Mouse (Mus musculus) neural tube, embryonic 12.5 days (tissue): ENCODE data around the gene Ubr1. TPM values are rescaled to one million over a fixed set of nuclear protein-coding genes. Genes with fewer than 3 reads are reported as not detected.
A peak's percentile ranks its signal among the peaks of the same experiment; 100 is the strongest.
"Not testable (repeated sequence)": the region's sequence is repeated elsewhere in the genome, so short reads cannot be mapped to it uniquely, and the experiment has no call there.

Experiments used
- ATAC-seq: fragments of 200-750 bp; cut with Nextera tagmentation; 2 replicates; pipeline ENCODE4 v1.8.0; 2017; ENCODE audit warnings: low read depth, mild to moderate bottlenecking, moderate TSS enrichment, moderate library complexity; ENCODE audit not compliant: low FRiP score
- H3K27ac ChIP-seq: fragments of 300-500 bp; sonication (generic); 2 replicates; pipeline ENCODE4 v1.5.1; 2016
- H3K27me3 ChIP-seq: fragments of 300-500 bp; sonication (generic); replicated peaks from 2 replicates; pipeline ENCODE4 v1.6.1; 2016; ENCODE audit warnings: mild to moderate bottlenecking
- H3K36me3 ChIP-seq: fragments of 300-500 bp; sonication (generic); 2 replicates; pipeline ENCODE4 v1.6.1; 2016; ENCODE audit warnings: mild to moderate bottlenecking
- H3K4me1 ChIP-seq: fragments of 300-500 bp; sonication (generic); 2 replicates; pipeline ENCODE4 v1.6.1; 2016
- H3K4me2 ChIP-seq: fragments of 300-500 bp; sonication (generic); replicated peaks from 2 replicates; pipeline ENCODE4 v1.6.1; 2016; ENCODE audit warnings: mild to moderate bottlenecking
- H3K4me3 ChIP-seq: fragments of 300-500 bp; sonication (generic); 2 replicates; pipeline ENCODE4 v1.5.1; 2016
- H3K9ac ChIP-seq: fragments of 300-500 bp; sonication (generic); 2 replicates; pipeline ENCODE4 v1.6.1; 2016; ENCODE audit warnings: mild to moderate bottlenecking
- H3K9me3 ChIP-seq: fragments of 300-500 bp; sonication (generic); 2 replicates; pipeline ENCODE4 v1.6.1; 2016; ENCODE audit warnings: mild to moderate bottlenecking
- WGBS: fragments of 180-500 bp; shearing (Covaris S2); methylation state at CpG from one replicate; pipeline ENCODE4 v1.1.7; 2016; 5-methylcytosine and 5-hydroxymethylcytosine counted together
- polyA plus RNA-seq: library from polyadenylated mRNA; unstranded; fragments of >200 nt; fragmentation: Nextera tagmentation; extraction: Ambion mirVana; gene quantifications from 2 replicates; pipeline ENCODE4 v1.2.1, GENCODE M21; 2016

The Ubr1 gene
- polyA plus RNA-seq, 1 experiment from 2014 or later = 27.7 TPM

DNA sequence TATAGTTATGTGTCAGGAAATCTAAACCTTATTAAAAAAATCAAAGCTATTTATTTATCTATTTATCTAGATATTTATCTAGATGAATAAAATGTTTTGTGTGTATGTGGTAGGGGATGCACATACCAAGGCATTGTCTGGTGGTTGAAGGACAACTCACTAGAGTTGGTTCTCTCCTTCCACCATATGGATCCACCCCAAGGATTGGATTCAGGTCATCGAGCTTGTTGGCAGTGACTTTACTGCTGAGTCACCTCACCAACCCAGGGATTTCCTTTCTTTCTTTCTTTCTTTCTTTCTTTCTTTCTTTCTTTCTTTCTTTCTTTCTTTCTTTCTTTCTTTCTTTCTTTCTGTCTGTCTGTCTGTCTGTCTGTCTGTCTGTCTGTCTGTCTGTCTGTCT lies 26.1 kb upstream of the Ubr1 start:
- H3K36me3 ChIP-seq, H3K4me1 ChIP-seq, H3K4me3 ChIP-seq, H3K9ac ChIP-seq, ATAC-seq, H3K27me3 ChIP-seq, H3K27ac ChIP-seq, H3K9me3 ChIP-seq, H3K4me2 ChIP-seq: not testable (repeated sequence)
- WGBS = 70% methylated on average over 1 of the region's 1 CpGs

GRCm38 (mm10) chr2:120991196-120991595 lies 20.7 kb upstream of the Ubr1 start:
- Histone ChIP-seq H3K9ac (no peak overlapping the region), H3K27me3 (no peaks in the 10 kb centered on the region), H3K4me3 (no peak overlapping the region), H3K27ac (no peak overlapping the region), H3K36me3 (peaks cover 4% of the 10 kb centered on the region; the same call in 1 of the 2 replicates), H3K4me2 (no peak overlapping the region), H3K9me3 (no peaks in the 10 kb centered on the region), H3K4me1 (no peaks in the 10 kb centered on the region)
- no peak for ATAC-seq
- WGBS = 67% methylated on average over 4 of the region's 4 CpGs

- H3K4me3 ChIP-seq = no peak overlapping the region
- no peak overlapping the region for H3K27ac ChIP-seq
- ATAC-seq = no peak
- 96% methylated on average over 1 of the region's 1 CpGs for WGBS
- no peaks in the 10 kb centered on the region for H3K27me3 ChIP-seq
- no peaks in the 10 kb centered on the region for H3K4me1 ChIP-seq
- H3K36me3 ChIP-seq = peaks cover 4% of the 10 kb centered on the region; the same call in 1 of the 2 replicates
- no peak overlapping the region for H3K9ac ChIP-seq
- H3K4me2 ChIP-seq = no peak overlapping the region
- H3K9me3 ChIP-seq = no peaks in the 10 kb centered on the region
Measured at GRCm38 (mm10) chr2:120985241-120985640, 14.7 kb upstream of the Ubr1 start.

DNA sequence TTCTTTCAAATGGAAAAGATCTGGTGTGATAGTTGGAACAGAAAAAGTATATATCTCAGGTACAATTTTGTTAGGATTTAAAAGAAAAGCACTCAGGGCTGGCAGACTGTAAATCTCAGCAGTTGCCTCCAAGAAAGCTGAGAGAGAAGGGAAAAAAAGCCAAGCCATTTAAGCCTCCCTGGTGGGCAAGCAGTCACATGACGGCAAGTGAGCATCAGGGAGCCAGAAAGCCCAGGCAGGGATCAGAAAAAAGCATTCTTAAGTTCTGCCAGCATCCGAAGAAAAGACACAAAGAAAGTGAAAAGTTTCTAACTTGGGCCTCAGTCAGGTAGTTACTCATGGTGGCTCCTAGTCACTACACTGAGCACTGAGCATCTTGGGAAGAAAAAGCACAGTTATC lies 13.1 kb upstream of the Ubr1 start:
- no peaks in the 10 kb centered on the region for H3K4me1 ChIP-seq
- H3K27me3 ChIP-seq = no peaks in the 10 kb centered on the region
- H3K4me2 ChIP-seq = no peak overlapping the region
- H3K36me3 ChIP-seq = peaks cover 3% of the 10 kb centered on the region; the same call in 1 of the 2 replicates
- H3K27ac ChIP-seq = no peak overlapping the region
- H3K9ac ChIP-seq = no peak overlapping the region
- WGBS = 8% methylated on average over 2 of the region's 2 CpGs
- no peak overlapping the region for H3K4me3 ChIP-seq
- ATAC-seq = no peak
- no peaks in the 10 kb centered on the region for H3K9me3 ChIP-seq

DNA sequence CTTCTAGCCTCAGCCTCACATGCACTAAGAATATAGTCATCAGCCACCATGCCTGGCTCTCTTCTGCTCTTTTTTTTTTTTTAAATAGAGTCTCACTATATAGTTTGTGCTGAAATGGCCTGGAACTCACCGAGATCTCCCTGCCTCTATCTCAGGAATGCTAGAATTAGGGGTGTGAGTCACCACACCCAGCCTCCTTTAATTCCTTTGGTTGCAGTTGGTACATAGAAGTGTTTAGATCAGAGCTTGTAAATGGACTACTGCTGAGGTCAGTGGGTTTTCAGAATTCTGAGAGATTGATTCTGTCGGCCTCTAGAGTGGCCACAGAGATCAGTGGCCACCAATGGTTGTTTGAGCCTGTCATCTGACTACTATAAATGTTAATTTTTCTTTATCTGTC lies 10.3 kb upstream of the Ubr1 start:
- Histone ChIP-seq H3K36me3 (peaks cover 3% of the 10 kb centered on the region; the same call in 1 of the 2 replicates), H3K9me3 (no peaks in the 10 kb centered on the region), H3K4me2 (no peak overlapping the region), H3K4me1 (no peaks in the 10 kb centered on the region), H3K27me3 (no peaks in the 10 kb centered on the region), H3K4me3 (no peak overlapping the region), H3K9ac (no peak overlapping the region), H3K27ac (no peak overlapping the region)
- WGBS = 72% methylated on average over 2 of the region's 2 CpGs
- ATAC-seq = no peak

DNA sequence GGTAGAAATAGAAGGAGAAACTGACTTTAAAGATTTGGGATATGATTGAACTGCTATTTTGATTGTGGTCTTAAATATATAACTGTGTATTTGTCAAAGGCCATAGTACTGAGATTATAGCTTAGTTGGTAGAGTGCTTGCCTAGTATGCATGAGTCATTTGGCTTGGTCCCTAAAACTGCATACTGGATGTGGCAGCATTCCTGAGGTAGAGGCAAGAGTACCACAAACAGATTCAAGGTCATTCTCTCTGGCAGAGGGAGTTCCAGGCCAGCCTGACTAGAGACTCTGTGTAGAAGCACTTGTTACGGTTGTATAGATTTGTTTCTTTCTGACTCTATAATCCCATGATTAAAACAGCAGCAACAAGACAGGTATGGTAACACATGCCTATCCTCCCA lies 9.3 kb upstream of the Ubr1 start:
- Histone ChIP-seq H3K4me2 (no peak overlapping the region), H3K9ac (no peak overlapping the region), H3K9me3 (no peaks in the 10 kb centered on the region), H3K27me3 (no peaks in the 10 kb centered on the region), H3K4me1 (no peaks in the 10 kb centered on the region), H3K36me3 (peaks cover 3% of the 10 kb centered on the region; the same call in 1 of the 2 replicates), H3K27ac (no peak overlapping the region), H3K4me3 (no peak overlapping the region)
- WGBS = 87% methylated on average over 1 of the region's 1 CpGs
- no peak for ATAC-seq

GRCm38 (mm10) chr2:120978693-120979037 lies 8.2 kb upstream of the Ubr1 start:
- Histone ChIP-seq H3K27ac (no peak overlapping the region), H3K27me3 (no peaks in the 10 kb centered on the region), H3K9me3 (no peaks in the 10 kb centered on the region), H3K4me2 (no peak overlapping the region), H3K4me1 (no peaks in the 10 kb centered on the region), H3K4me3 (no peak overlapping the region), H3K36me3 (peaks cover 3% of the 10 kb centered on the region; the same call in 1 of the 2 replicates), H3K9ac (no peak overlapping the region)
- ATAC-seq = no peak
- WGBS = 58% methylated on average over 2 of the region's 2 CpGs

DNA sequence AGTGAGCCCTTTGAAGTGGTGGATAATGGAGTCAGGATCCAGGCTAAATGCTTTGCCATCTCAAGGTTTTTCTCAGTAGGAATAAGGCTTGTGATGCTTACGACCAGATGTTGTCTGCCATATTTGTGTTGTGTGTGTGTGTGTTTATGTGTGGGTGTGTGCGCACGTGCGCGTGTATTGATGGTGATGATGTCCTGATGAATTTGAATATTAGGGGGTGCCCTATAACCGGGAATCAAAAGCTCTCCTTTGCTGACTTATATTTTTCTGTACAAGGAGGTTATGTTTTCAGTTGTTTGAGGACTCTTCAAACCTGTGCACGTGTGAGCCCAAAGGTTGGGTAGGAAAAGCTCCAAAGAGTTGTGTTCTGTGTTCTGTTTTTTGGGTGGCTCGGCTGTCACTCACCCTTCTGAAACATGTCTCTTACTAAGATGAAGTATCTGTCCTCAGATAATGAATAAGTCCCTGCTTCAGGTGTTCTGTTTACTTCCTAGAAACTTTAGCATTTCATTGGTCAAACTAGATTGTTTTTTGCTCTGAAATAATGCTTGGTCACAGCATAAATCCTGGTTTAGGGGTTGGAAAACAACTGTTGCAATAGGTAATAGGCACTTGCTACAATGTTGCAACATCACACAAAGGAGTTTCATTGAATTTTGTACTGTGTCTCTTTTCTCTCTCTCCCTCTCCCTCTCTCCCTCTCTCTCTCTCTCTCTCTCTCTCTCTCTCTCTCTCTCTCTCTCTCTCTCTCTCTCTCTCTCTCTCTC lies 7.6 kb upstream of the Ubr1 start:
- peaks cover 3% of the 10 kb centered on the region; the same call in 1 of the 2 replicates for H3K36me3 ChIP-seq
- H3K27me3 ChIP-seq = no peaks in the 10 kb centered on the region
- H3K4me2 ChIP-seq = peak overlapping the region; percentile 92
- H3K4me3 ChIP-seq = peak overlapping the region; percentile 79
- no peaks in the 10 kb centered on the region for H3K9me3 ChIP-seq
- H3K9ac ChIP-seq = 0 out of 2 replicates have a peak overlapping the region, but pooled peaks have one; percentile 88
- H3K4me1 ChIP-seq = no peaks in the 10 kb centered on the region
- WGBS = 85% methylated on average over 8 of the region's 8 CpGs
- no peak overlapping the region for H3K27ac ChIP-seq
- ATAC-seq = no peak

GRCm38 (mm10) chr2:120976990-120977925 lies 6.7 kb upstream of the Ubr1 start, which contains the start of gene Tmem62:
TSS of gene Tmem62 (plus strand) at chr2:120977017.
- peak; percentile 73 for ATAC-seq
- H3K4me1 ChIP-seq = no peaks in the 10 kb centered on the region
- peak within 1 kb of the TSS; percentile 92 for H3K4me2 ChIP-seq
- H3K36me3 ChIP-seq = peaks cover 3% of the 10 kb centered on the region; the same call in 1 of the 2 replicates
- H3K9me3 ChIP-seq = no peaks in the 10 kb centered on the region
- H3K27ac ChIP-seq = peak within 1 kb of the TSS; percentile 42; the same call in 1 of the 2 replicates
- H3K27me3 ChIP-seq = no peaks in the 10 kb centered on the region
- H3K9ac ChIP-seq = peak within 1 kb of the TSS; percentile 88
- WGBS = 1% methylated on average over 71 of the region's 71 CpGs
- peak within 1 kb of the TSS; percentile 79 for H3K4me3 ChIP-seq

DNA sequence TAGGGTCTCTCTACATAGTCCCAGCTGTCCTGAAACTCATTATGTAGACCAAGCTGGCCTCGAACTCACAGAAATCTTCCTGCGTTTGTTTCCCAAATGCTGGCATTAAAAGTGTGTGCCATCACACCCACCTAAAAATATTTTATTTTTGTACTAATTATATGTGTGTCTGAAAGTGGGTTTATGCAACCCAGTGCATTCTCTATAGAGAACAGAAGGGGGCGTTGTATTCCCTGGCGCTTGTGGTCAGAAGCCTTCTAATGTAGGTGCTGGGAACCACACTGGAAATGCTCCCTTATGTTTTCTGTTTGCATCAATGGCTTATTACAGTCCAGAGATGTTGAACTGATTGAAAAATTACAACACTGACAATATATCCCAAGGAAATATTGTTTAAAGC lies 5.8 kb upstream of the Ubr1 start:
- H3K27ac ChIP-seq = no peak overlapping the region
- no peak overlapping the region for H3K9ac ChIP-seq
- 0 out of 2 replicates have a peak overlapping the region, but pooled peaks have one; percentile 92 for H3K4me2 ChIP-seq
- peaks cover 3% of the 10 kb centered on the region; the same call in 1 of the 2 replicates for H3K36me3 ChIP-seq
- H3K9me3 ChIP-seq = no peaks in the 10 kb centered on the region
- H3K4me3 ChIP-seq = no peak overlapping the region
- WGBS = 55% methylated on average over 4 of the region's 4 CpGs
- H3K4me1 ChIP-seq = no peaks in the 10 kb centered on the region
- ATAC-seq = no peak
- H3K27me3 ChIP-seq = no peaks in the 10 kb centered on the region

DNA sequence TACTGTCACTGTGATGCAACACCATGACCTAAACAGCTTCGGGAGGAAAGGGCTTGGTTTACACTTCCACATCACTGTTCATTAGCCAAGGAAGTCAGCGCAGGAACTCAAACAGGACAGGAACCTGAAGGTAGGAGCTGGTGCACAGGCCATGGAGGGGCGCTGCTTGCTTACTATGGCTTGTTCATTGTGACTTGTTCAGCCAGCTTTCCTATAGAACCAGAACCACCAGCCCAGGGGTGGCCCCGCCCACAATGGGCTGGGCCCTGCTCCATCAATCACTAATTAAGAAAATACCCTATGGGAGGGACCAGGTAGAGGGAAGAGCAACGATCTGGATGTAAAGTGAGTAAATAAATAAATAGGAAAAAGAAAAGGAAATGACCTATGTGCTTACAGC lies 2.4 kb upstream of the Ubr1 start:
- H3K4me2 ChIP-seq = no peak overlapping the region
- peaks cover 9% of the 10 kb centered on the region for H3K4me1 ChIP-seq
- no peak overlapping the region for H3K4me3 ChIP-seq
- H3K27me3 ChIP-seq = no peaks in the 10 kb centered on the region
- H3K27ac ChIP-seq = no peak overlapping the region
- H3K36me3 ChIP-seq = no peaks in the 10 kb centered on the region
- ATAC-seq = no peak
- H3K9ac ChIP-seq = no peak overlapping the region
- no peaks in the 10 kb centered on the region for H3K9me3 ChIP-seq
- 22% methylated on average over 5 of the region's 5 CpGs for WGBS

DNA sequence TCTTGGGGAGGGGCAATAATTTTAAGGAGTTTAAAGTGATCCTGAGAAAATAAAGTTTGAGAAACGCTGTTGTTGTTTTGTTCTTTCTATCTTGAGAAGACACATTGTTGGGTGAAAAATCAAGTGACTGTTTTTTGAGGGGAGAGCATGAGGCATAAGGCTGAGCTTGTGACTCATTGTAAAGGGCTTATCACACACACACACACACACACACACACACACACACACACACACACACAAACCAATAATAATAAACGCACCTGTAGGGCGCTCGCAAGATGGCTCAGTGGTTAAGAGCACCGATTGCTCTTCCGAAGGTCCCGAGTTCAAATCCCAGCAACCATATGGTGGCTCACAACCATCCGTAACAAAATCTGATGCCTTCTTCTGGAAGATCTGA lies 1.7 kb upstream of the Ubr1 start:
- not testable (repeated sequence) for ATAC-seq, H3K4me2 ChIP-seq, H3K27me3 ChIP-seq, H3K4me3 ChIP-seq, H3K9ac ChIP-seq, H3K9me3 ChIP-seq, H3K27ac ChIP-seq, H3K4me1 ChIP-seq, H3K36me3 ChIP-seq
- WGBS = 98% methylated on average over 8 of the region's 8 CpGs
